Mouse (Mus musculus): ENCODE results near the gene Tmem52. TPM values are rescaled to one million over a fixed set of nuclear protein-coding genes. Genes with fewer than 3 reads are reported as not detected.
"Not testable (repeated sequence)": the region's sequence is repeated elsewhere in the genome, so short reads cannot be mapped to it uniquely, and the experiment has no call there.

Tmem52 gene
- polyA plus RNA-seq (2015; fragmentation: Nextera tagmentation; extraction: Ambion mirVana), result 2.6 TPM in 1 of 2 replicates, not detected in the other

DNA sequence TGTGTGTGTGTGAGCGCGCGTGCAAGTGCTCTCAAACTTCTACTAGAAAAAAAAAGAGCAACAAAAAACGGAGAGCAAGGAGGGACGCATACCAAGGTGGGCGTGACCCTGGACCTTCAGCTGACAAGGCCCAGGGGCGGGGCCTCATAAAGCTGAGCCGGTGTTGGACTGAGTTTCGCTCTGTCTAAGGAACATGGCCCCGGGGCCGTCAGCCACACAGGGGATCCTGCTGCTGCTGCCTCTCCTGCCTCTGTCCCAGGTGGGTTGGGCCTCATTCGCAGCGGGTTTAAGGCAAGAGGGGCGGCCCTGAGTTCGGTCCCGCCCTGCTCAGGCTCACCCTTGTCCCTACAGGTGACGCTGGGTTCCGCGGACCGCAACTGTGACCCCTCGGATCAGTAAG, at the start of gene Tmem52:
Tmem52 (plus strand) TSS at position 163 of the 400 bp plus-strand sequence.
- Histone ChIP-seq H3K4me3 (replicated peaks; ENCODE audit: low read length) (peak within 1 kb of the TSS; percentile 40), H3K36me3 (ENCODE audit: control insufficient read depth, insufficient read depth, low read length) (no peaks in the 10 kb centered on the region), H3K9ac (ENCODE audit: low read length) (peak within 1 kb of the TSS; percentile 56; the same call in 1 of the 2 replicates), H3K27ac (ENCODE audit: low read length) (no peak within 1 kb of the TSS), H3K9me3 (replicated peaks; ENCODE audit: control insufficient read depth, low read length) (no peaks in the 10 kb centered on the region), H3K4me1 (ENCODE audit: control insufficient read depth, insufficient read depth, low read length) (no peaks in the 10 kb centered on the region), H3K27me3 (ENCODE audit: control insufficient read depth, insufficient read depth, low read length) (no peaks in the 10 kb centered on the region), H3K4me2 (ENCODE audit: low read depth, low read length) (peak within 1 kb of the TSS; percentile 52)
- WGBS, result 12% methylated on average over 21 of the region's 21 CpGs
- ATAC-seq (ENCODE audit: insufficient read depth, low FRiP score), result peak; percentile 35; the same call in 1 of the 2 replicates

DNA sequence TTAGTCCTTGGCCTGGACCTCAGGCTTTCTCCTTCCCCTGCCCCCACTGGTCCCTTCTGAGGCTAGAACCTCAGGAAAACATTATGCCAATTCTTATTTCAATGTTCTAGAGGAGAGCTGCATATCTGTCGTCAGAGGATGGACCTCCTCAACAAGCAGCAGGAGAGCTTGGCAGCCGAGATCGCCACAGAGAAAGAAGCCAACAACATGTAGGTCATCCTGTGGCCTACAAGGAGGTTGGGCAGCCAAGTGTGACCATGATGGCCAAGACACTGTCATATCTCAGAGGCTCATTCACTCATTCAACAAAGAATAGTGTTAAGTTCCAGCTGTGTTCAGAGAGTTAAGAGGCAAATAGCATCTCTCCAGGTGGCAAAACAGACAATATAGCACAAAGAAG, 48.8 kb upstream of the Tmem52 start:
- Histone ChIP-seq H3K9me3 (replicated peaks; ENCODE audit: control insufficient read depth, low read length) (no peaks in the 10 kb centered on the region), H3K4me1 (ENCODE audit: control insufficient read depth, insufficient read depth, low read length) (no peaks in the 10 kb centered on the region), H3K4me2 (ENCODE audit: low read depth, low read length) (no peak overlapping the region), H3K27ac (ENCODE audit: low read length) (no peak overlapping the region), H3K9ac (ENCODE audit: low read length) (no peak overlapping the region), H3K36me3 (ENCODE audit: control insufficient read depth, insufficient read depth, low read length) (no peaks in the 10 kb centered on the region), H3K4me3 (replicated peaks; ENCODE audit: low read length) (no peak overlapping the region), H3K27me3 (ENCODE audit: control insufficient read depth, insufficient read depth, low read length) (no peaks in the 10 kb centered on the region)
- 89% methylated on average over 3 of the region's 3 CpGs for WGBS
- no peak for ATAC-seq (ENCODE audit: insufficient read depth, low FRiP score)

- not testable (repeated sequence) for H3K4me3 ChIP-seq (replicated peaks; ENCODE audit: low read length); H3K4me2 ChIP-seq (ENCODE audit: low read depth, low read length); H3K36me3 ChIP-seq (ENCODE audit: control insufficient read depth, insufficient read depth, low read length); H3K27me3 ChIP-seq (ENCODE audit: control insufficient read depth, insufficient read depth, low read length); H3K4me1 ChIP-seq (ENCODE audit: control insufficient read depth, insufficient read depth, low read length); H3K9me3 ChIP-seq (replicated peaks; ENCODE audit: control insufficient read depth, low read length); H3K27ac ChIP-seq (ENCODE audit: low read length); ATAC-seq (ENCODE audit: insufficient read depth, low FRiP score); H3K9ac ChIP-seq (ENCODE audit: low read length)
- WGBS, result 80% methylated on average over 21 of the region's 30 CpGs
Observed at GRCm38 (mm10) chr4:155421412-155422370, 47.2 kb upstream of the Tmem52 start.

DNA sequence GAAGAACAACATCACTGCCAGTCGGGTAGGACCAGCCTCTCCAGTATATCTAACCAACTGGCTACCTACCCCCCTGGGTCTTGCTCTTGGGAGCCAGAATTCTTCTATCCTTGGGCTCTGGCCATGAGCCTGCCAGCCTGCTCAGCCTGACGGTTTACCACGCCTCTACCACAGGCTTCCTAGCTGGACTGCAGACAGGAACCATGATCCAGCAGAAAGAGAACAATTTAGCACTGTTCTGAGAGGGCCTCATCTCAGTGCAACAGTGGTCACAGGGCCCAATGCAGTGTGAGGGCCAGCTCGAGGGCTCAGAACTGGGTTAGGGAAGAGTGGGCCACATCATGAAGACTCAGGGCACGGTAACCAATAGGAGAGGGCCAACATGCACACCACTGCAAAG, 44.9 kb upstream of the Tmem52 start:
- Histone ChIP-seq H3K36me3 (ENCODE audit: control insufficient read depth, insufficient read depth, low read length) (no peaks in the 10 kb centered on the region), H3K27ac (ENCODE audit: low read length) (no peak overlapping the region), H3K27me3 (ENCODE audit: control insufficient read depth, insufficient read depth, low read length) (no peaks in the 10 kb centered on the region), H3K4me1 (ENCODE audit: control insufficient read depth, insufficient read depth, low read length) (no peaks in the 10 kb centered on the region), H3K4me2 (ENCODE audit: low read depth, low read length) (no peak overlapping the region), H3K4me3 (replicated peaks; ENCODE audit: low read length) (no peak overlapping the region), H3K9ac (ENCODE audit: low read length) (no peak overlapping the region), H3K9me3 (replicated peaks; ENCODE audit: control insufficient read depth, low read length) (no peaks in the 10 kb centered on the region)
- ATAC-seq (ENCODE audit: insufficient read depth, low FRiP score), result no peak
- WGBS, result 75% methylated on average over 5 of the region's 5 CpGs

DNA sequence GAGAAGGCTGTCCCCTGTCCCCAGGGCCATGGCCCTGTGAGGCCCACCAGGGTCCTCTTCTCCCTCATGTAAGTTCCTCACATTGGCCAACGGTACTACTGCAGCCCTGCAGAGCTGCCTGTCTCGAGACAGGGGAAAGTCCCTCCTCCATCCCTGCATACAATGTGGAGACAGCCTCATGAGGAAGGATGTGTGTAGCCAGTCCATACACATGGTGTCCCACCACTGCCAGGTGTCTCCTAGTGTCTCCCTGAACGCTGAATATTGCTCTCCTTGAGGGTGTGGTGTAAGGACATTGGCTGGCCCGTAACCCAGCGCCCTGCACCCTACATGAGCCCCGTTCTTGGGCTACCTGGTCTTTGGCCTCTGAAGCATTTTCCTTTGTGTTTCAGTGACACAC, 42.6 kb upstream of the Tmem52 start:
- Histone ChIP-seq H3K27me3 (ENCODE audit: control insufficient read depth, insufficient read depth, low read length) (no peaks in the 10 kb centered on the region), H3K4me2 (ENCODE audit: low read depth, low read length) (no peak overlapping the region), H3K9ac (ENCODE audit: low read length) (no peak overlapping the region), H3K36me3 (ENCODE audit: control insufficient read depth, insufficient read depth, low read length) (no peaks in the 10 kb centered on the region), H3K27ac (ENCODE audit: low read length) (no peak overlapping the region), H3K4me1 (ENCODE audit: control insufficient read depth, insufficient read depth, low read length) (no peaks in the 10 kb centered on the region), H3K9me3 (replicated peaks; ENCODE audit: control insufficient read depth, low read length) (no peaks in the 10 kb centered on the region), H3K4me3 (replicated peaks; ENCODE audit: low read length) (no peak overlapping the region)
- no peak for ATAC-seq (ENCODE audit: insufficient read depth, low FRiP score)
- 75% methylated on average over 6 of the region's 6 CpGs for WGBS

DNA sequence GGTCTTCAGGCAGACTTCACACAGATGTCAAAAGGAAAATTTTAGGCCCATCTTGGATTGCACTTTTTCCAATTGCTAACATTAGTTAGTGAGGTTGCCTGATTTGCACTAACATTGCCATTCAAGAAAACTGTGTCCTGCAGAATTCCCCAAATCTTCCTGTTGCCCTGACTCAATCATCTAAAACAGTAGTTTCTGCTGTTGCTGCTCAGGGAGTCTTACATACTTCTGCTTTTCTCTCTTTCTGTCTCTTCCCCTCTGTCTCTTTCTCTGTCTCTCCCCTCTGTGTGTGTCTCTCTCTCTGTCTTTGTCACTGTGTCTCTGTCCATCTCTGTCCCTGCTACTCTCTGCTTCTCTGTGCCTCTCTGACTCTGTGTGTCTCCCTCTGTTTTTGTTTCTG, 40.5 kb upstream of the Tmem52 start:
- Histone ChIP-seq H3K4me2 (ENCODE audit: low read depth, low read length) (no peak overlapping the region), H3K4me1 (ENCODE audit: control insufficient read depth, insufficient read depth, low read length) (no peaks in the 10 kb centered on the region), H3K9ac (ENCODE audit: low read length) (no peak overlapping the region), H3K27ac (ENCODE audit: low read length) (no peak overlapping the region), H3K27me3 (ENCODE audit: control insufficient read depth, insufficient read depth, low read length) (no peaks in the 10 kb centered on the region), H3K36me3 (ENCODE audit: control insufficient read depth, insufficient read depth, low read length) (no peaks in the 10 kb centered on the region), H3K9me3 (replicated peaks; ENCODE audit: control insufficient read depth, low read length) (no peaks in the 10 kb centered on the region), H3K4me3 (replicated peaks; ENCODE audit: low read length) (no peak overlapping the region)
- no peak for ATAC-seq (ENCODE audit: insufficient read depth, low FRiP score)

GRCm38 (mm10) chr4:155429202-155429601, 39.7 kb upstream of the Tmem52 start:
- WGBS, result 79% methylated on average over 3 of the region's 3 CpGs
- no peaks in the 10 kb centered on the region for H3K36me3 ChIP-seq (ENCODE audit: control insufficient read depth, insufficient read depth, low read length)
- no peak overlapping the region for H3K27ac ChIP-seq (ENCODE audit: low read length)
- no peaks in the 10 kb centered on the region for H3K27me3 ChIP-seq (ENCODE audit: control insufficient read depth, insufficient read depth, low read length)
- H3K9me3 ChIP-seq (replicated peaks; ENCODE audit: control insufficient read depth, low read length), result no peaks in the 10 kb centered on the region
- no peak overlapping the region for H3K4me2 ChIP-seq (ENCODE audit: low read depth, low read length)
- H3K9ac ChIP-seq (ENCODE audit: low read length), result no peak overlapping the region
- no peaks in the 10 kb centered on the region for H3K4me1 ChIP-seq (ENCODE audit: control insufficient read depth, insufficient read depth, low read length)
- ATAC-seq (ENCODE audit: insufficient read depth, low FRiP score), result no peak
- H3K4me3 ChIP-seq (replicated peaks; ENCODE audit: low read length), result no peak overlapping the region

- no peak overlapping the region for H3K4me3 ChIP-seq (replicated peaks; ENCODE audit: low read length)
- no peaks in the 10 kb centered on the region for H3K4me1 ChIP-seq (ENCODE audit: control insufficient read depth, insufficient read depth, low read length)
- H3K27ac ChIP-seq (ENCODE audit: low read length), result no peak overlapping the region
- ATAC-seq (ENCODE audit: insufficient read depth, low FRiP score), result no peak
- no peaks in the 10 kb centered on the region for H3K36me3 ChIP-seq (ENCODE audit: control insufficient read depth, insufficient read depth, low read length)
- H3K9me3 ChIP-seq (replicated peaks; ENCODE audit: control insufficient read depth, low read length), result no peaks in the 10 kb centered on the region
- WGBS, result 87% methylated on average over 6 of the region's 6 CpGs
- H3K27me3 ChIP-seq (ENCODE audit: control insufficient read depth, insufficient read depth, low read length), result no peaks in the 10 kb centered on the region
- H3K4me2 ChIP-seq (ENCODE audit: low read depth, low read length), result no peak overlapping the region
- no peak overlapping the region for H3K9ac ChIP-seq (ENCODE audit: low read length)
Observed at GRCm38 (mm10) chr4:155432358-155432757, 36.6 kb upstream of the Tmem52 start.

DNA sequence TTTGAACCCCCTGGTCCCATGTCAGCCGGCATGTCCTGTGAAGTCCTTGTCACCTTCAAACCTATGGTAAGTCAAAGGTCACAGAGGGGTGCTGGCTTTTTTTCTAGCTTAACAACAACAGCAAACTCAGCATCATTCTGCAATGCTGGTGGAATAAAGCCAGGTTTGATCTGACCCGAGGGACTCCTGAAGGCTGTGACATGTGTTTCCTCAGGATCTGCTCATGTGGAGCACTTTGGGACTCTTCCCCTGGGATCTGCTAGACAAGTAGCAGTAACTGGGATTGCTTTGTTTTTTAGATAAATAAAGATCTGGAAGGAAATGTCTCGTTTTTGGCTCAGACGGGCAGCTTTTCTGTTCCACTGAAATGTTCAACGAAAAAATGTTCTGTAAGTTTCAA, 34.9 kb upstream of the Tmem52 start:
- H3K36me3 ChIP-seq (ENCODE audit: control insufficient read depth, insufficient read depth, low read length), result no peaks in the 10 kb centered on the region
- no peak for ATAC-seq (ENCODE audit: insufficient read depth, low FRiP score)
- H3K9me3 ChIP-seq (replicated peaks; ENCODE audit: control insufficient read depth, low read length), result no peaks in the 10 kb centered on the region
- H3K4me1 ChIP-seq (ENCODE audit: control insufficient read depth, insufficient read depth, low read length), result no peaks in the 10 kb centered on the region
- H3K27me3 ChIP-seq (ENCODE audit: control insufficient read depth, insufficient read depth, low read length), result no peaks in the 10 kb centered on the region
- WGBS, result 72% methylated on average over 5 of the region's 5 CpGs
- no peak overlapping the region for H3K9ac ChIP-seq (ENCODE audit: low read length)
- no peak overlapping the region for H3K4me2 ChIP-seq (ENCODE audit: low read depth, low read length)
- no peak overlapping the region for H3K4me3 ChIP-seq (replicated peaks; ENCODE audit: low read length)
- no peak overlapping the region for H3K27ac ChIP-seq (ENCODE audit: low read length)
